Mouse (Mus musculus): ENCODE results near the gene Stx18. TPM values are rescaled to one million over a fixed set of nuclear protein-coding genes. Genes with fewer than 3 reads are reported as not detected.

Stx18 gene
- 45.0 TPM for polyA plus RNA-seq (2017; shearing (Covaris generic))

DNA sequence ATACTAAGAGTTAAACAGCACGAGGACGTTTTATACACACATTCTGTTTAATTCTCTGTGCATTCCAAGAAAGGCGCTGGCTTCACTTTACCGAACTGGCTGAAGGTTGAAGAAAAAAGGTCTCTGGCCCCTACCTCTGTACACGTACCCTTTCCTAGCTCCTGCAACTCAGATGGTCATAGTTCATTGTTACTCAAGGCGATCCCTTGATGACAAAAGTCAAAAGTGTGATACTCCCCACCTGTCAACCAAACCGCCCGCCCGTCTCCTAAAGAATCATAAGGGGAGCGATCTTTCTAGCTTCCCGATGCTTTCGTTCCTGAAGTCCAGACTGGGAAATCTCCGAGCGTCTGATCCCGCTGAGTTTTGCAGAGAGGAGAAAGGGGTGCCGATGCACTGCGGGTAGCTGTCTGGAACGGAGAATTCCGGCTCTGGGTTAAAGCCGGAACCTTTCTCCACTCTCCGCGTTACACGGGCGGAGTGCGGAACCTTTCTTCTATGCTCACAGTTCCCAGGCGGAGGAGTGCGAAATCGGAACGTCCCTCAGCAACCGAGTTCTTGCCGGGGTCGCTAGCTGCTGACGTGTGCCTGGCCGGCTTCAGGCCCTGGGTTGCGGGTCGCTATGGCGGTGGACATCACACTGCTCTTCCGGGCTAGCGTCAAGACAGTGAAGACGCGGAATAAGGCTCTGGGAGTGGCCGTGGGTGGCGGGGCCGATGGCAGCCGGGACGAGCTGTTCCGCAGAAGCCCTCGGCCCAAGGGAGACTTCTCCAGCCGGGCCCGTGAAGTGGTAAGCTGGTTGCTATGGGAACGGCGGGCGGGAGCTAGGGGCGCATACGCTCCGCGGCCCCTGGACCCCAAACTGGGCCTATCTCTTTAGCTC, at the start of gene Stx18:
TSS of gene Stx18 (plus strand) at position 33 of the 883 bp plus-strand sequence.

DNA sequence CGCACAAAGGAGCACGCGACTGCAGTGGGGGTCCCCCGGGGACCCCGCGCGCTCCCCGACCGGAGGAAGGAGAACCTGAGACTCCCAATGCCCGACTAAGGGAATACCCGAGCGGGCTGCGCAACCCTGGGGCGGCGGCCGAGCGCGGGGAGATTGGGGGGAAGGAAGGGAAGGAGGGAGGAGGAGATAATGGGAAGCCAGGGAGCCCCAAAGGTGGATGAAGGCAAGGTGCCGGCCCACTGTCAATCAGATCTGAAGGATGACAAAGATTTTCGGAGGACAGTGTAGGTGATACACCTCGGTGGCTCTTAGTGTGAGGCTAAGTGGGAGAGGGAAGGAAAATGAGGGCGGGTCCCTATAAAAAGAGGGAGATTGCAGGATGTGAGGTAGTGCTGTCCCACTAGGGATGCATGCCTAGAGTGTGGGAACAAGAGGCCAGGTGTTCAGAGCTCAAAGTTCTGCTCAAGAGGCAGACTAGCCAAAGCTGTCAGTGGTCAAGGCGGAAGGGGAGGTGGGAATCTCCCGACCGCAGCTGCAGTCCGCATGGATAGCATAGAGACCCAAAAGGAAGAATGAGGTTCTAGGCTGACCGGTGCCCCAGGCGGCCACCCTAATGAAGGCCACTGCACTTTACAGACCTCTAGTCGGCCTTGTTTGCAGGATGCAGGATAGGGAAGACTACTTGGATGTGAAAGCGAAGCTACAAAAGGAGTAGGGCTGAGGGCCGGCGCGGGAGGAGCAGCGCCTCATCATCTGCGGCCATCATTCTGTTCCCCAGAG, 121.3 kb downstream of the Stx18 start, which contains the start of gene Nsg1:
TSS of gene Nsg1 (minus strand) at position 274 of the 780 bp plus-strand sequence.

Other genes starting within 250 kb of the Stx18 start
- not detected for gene Msx1, start 214.2 kb upstream of the Stx18 start, polyA plus RNA-seq (2017; shearing (Covaris generic))
- 0.24 TPM for gene Nsg1, start 121.2 kb downstream of the Stx18 start, polyA plus RNA-seq (2017; shearing (Covaris generic))
- gene Zbtb49, start 181.7 kb downstream of the Stx18 start, polyA plus RNA-seq (2017; shearing (Covaris generic)), result 27.8 TPM
- gene Lyar, start 181.7 kb downstream of the Stx18 start, polyA plus RNA-seq (2017; shearing (Covaris generic)), result 37.8 TPM
- gene Tmem128, start 221.4 kb downstream of the Stx18 start, polyA plus RNA-seq (2017; shearing (Covaris generic)), result 164 TPM
- gene Otop1, start 237.2 kb downstream of the Stx18 start, polyA plus RNA-seq (2017; shearing (Covaris generic)), result not detected

Data from CD4-positive, CD25-positive, alpha-beta regulatory T cell, adult 9 weeks (primary cell).